Comparison of ENCODE assay signal across 8 mouse cellular contexts in genomic region chr9:122836790-122837189, GRCm38 (mm10). TPM values are rescaled to one million over a fixed set of nuclear protein-coding genes. Genes with fewer than 3 reads are reported as not detected.
DNase-seq lines count a peak whose midpoint lies in the region; ATAC-seq and TF ChIP-seq lines count a peak whose summit lies in the region.
"Had no signal": no experiment of that assay in that cellular context is flagged by ENCODE, and none has a peak within 500 bp of the region (broad histone marks: within the 10 kb centered on the region; RNA-seq: fewer than 3 reads in every experiment).

No protein-coding gene starts in this region.

- no peaks in the 10 kb centered on the region for H3K9me3 ChIP-seq in embryonic facial prominence, embryonic 15.5 days (replicated peaks)
- no peaks in the 10 kb centered on the region for H3K9me3 ChIP-seq in hindbrain, embryonic 16.5 days (ENCODE audit: control insufficient read depth, low read length)
- H3K9me3 ChIP-seq: midbrain, embryonic 12.5 days had no signal

- intact Hi-C loops in left cerebral cortex, adult 2 months (cut with DNase I), result no loop called here

- peak overlapping the region; percentile 73 for H3K27ac ChIP-seq in embryonic facial prominence, embryonic 15.5 days (replicated peaks)
- peak overlapping the region; percentile 26; the same call in 1 of the 2 replicates for H3K27ac ChIP-seq in hindbrain, embryonic 16.5 days (ENCODE audit: low read depth, low read length)
- H3K27ac ChIP-seq in left cerebral cortex, adult 2 months, result no peak overlapping the region
- H3K27ac ChIP-seq: midbrain, embryonic 12.5 days had no signal

- WGBS in embryonic facial prominence, embryonic 15.5 days, result 11% methylated on average over 6 of the region's 6 CpGs
- 30% methylated on average over 6 of the region's 6 CpGs for WGBS in hindbrain, embryonic 16.5 days

- peak; percentile 82 for ATAC-seq in embryonic facial prominence, embryonic 15.5 days (ENCODE audit: insufficient number of reproducible peaks, low FRiP score, low TSS enrichment, low read depth)
- ATAC-seq in hindbrain, embryonic 16.5 days, result peak; percentile 90
- ATAC-seq in granulocyte monocyte progenitor cell, adult 5-6 weeks (replicated peaks; ENCODE audit: poor library complexity, severe bottlenecking), result no peak

- H3K4me3 ChIP-seq in embryonic facial prominence, embryonic 15.5 days (replicated peaks), result no peak overlapping the region
- no peak overlapping the region for H3K4me3 ChIP-seq in hindbrain, embryonic 16.5 days (ENCODE audit: low read length)
- no peak overlapping the region for H3K4me3 ChIP-seq in left cerebral cortex, adult 2 months
- H3K4me3 ChIP-seq: midbrain, embryonic 12.5 days had no signal

- H3K4me1 ChIP-seq in embryonic facial prominence, embryonic 15.5 days, result peaks cover 21% of the 10 kb centered on the region
- H3K4me1 ChIP-seq in hindbrain, embryonic 16.5 days (ENCODE audit: control insufficient read depth, insufficient read depth, low read depth, low read length), result peaks cover 8% of the 10 kb centered on the region; the same call in 1 of the 2 replicates

- H3K36me3 ChIP-seq in embryonic facial prominence, embryonic 15.5 days, result peaks cover 8% of the 10 kb centered on the region
- H3K36me3 ChIP-seq in hindbrain, embryonic 16.5 days (ENCODE audit: control insufficient read depth, insufficient read depth, low read length), result 0 out of 2 replicates have a peak, but pooled peaks cover 2% of the 10 kb centered on the region

- no peak overlapping the region for H3K9ac ChIP-seq in embryonic facial prominence, embryonic 15.5 days
- no peak overlapping the region for H3K9ac ChIP-seq in hindbrain, embryonic 16.5 days (ENCODE audit: low read depth, low read length)
- H3K9ac ChIP-seq: midbrain, embryonic 12.5 days had no signal

- no peaks in the 10 kb centered on the region for H3K27me3 ChIP-seq in embryonic facial prominence, embryonic 15.5 days
- no peaks in the 10 kb centered on the region for H3K27me3 ChIP-seq in hindbrain, embryonic 16.5 days (replicated peaks; ENCODE audit: control insufficient read depth, insufficient read depth, low read length)
- H3K27me3 ChIP-seq: midbrain, embryonic 12.5 days had no signal

- no peak overlapping the region for H3K4me2 ChIP-seq in embryonic facial prominence, embryonic 15.5 days (replicated peaks)
- H3K4me2 ChIP-seq in hindbrain, embryonic 16.5 days (ENCODE audit: low read length), result no peak overlapping the region
- H3K4me2 ChIP-seq: midbrain, embryonic 12.5 days had no signal

- TF ChIP-seq CTCF in left cerebral cortex, adult 2 months (IDR thresholded peaks at IDR 0.05), result no peak

- peak; percentile 35 for DNase-seq in urinary bladder, postnatal 14 days (ENCODE audit: low spot score)
- no peak for DNase-seq in urinary bladder, adult 2 months (ENCODE audit: low spot score)
- DNase-seq in left cerebral cortex, adult 2 months (ENCODE audit: extremely low spot score in 1 of 2, low spot score in 2 of 2), result peak; percentile 48 to 57
- peak; percentile 77 for DNase-seq in retina, postnatal 1 day

RNA-seq across cellular contexts. Expression of gene Gm35549, which starts 7.0 kb away (rescaled TPM):
- not detected in 2 replicates for polyA plus RNA-seq in urinary bladder, adult 2 months (2012; rRNA removed)
- 0.85 and 1.1 TPM in 2 replicates for polyA plus RNA-seq in embryonic facial prominence, embryonic 15.5 days (2015; fragmentation: Nextera tagmentation; extraction: Ambion mirVana)
- polyA plus RNA-seq in hindbrain, embryonic 16.5 days (2015; fragmentation: Nextera tagmentation; extraction: Ambion mirVana), result 0.63 TPM in 1 of 2 replicates, not detected in the other
- not detected for total RNA-seq in left cerebral cortex, adult 2 months (2021)
- not detected in 2 replicates for total RNA-seq in granulocyte monocyte progenitor cell, adult 5-6 weeks (2014; fragmentation: Nextera tagmentation)
- not detected in 2 replicates for total RNA-seq in granulocyte monocyte progenitor cell, adult 5-6 weeks (2017)

RNA-seq across cellular contexts. Expression of gene Zfp445, which starts 29.0 kb away (rescaled TPM):
- 66.7 and 67.3 TPM in 2 replicates for polyA plus RNA-seq in urinary bladder, adult 2 months (2012; rRNA removed)
- polyA plus RNA-seq in embryonic facial prominence, embryonic 15.5 days (2015; fragmentation: Nextera tagmentation; extraction: Ambion mirVana), result 61.4 and 63.9 TPM in 2 replicates
- 88.3 and 102 TPM in 2 replicates for polyA plus RNA-seq in hindbrain, embryonic 16.5 days (2015; fragmentation: Nextera tagmentation; extraction: Ambion mirVana)
- total RNA-seq in left cerebral cortex, adult 2 months (2021), result 100 to 1,000 TPM; 169 to 173 TPM
- total RNA-seq in granulocyte monocyte progenitor cell, adult 5-6 weeks (2014; fragmentation: Nextera tagmentation), result 55.5 and 60.2 TPM in 2 replicates
- 66.3 and 78.2 TPM in 2 replicates for total RNA-seq in granulocyte monocyte progenitor cell, adult 5-6 weeks (2017)

RNA-seq across cellular contexts. Expression of gene Tcaim, which starts 31.5 kb away (rescaled TPM):
- 6.6 and 7.1 TPM in 2 replicates for polyA plus RNA-seq in urinary bladder, adult 2 months (2012; rRNA removed)
- 7.5 and 7.7 TPM in 2 replicates for polyA plus RNA-seq in embryonic facial prominence, embryonic 15.5 days (2015; fragmentation: Nextera tagmentation; extraction: Ambion mirVana)
- 9.3 and 9.8 TPM in 2 replicates for polyA plus RNA-seq in hindbrain, embryonic 16.5 days (2015; fragmentation: Nextera tagmentation; extraction: Ambion mirVana)
- total RNA-seq in left cerebral cortex, adult 2 months (2021), result 10 to 100 TPM; 17.4 to 17.8 TPM
- 7.7 and 7.8 TPM in 2 replicates for total RNA-seq in granulocyte monocyte progenitor cell, adult 5-6 weeks (2014; fragmentation: Nextera tagmentation)
- total RNA-seq in granulocyte monocyte progenitor cell, adult 5-6 weeks (2017), result 7.6 and 10.9 TPM in 2 replicates

RNA-seq across cellular contexts. Expression of gene Zkscan7, which starts 48.7 kb away (rescaled TPM):
- polyA plus RNA-seq in urinary bladder, adult 2 months (2012; rRNA removed), result 7.7 and 9.5 TPM in 2 replicates
- 5.3 and 6.5 TPM in 2 replicates for polyA plus RNA-seq in embryonic facial prominence, embryonic 15.5 days (2015; fragmentation: Nextera tagmentation; extraction: Ambion mirVana)
- polyA plus RNA-seq in hindbrain, embryonic 16.5 days (2015; fragmentation: Nextera tagmentation; extraction: Ambion mirVana), result 3.9 and 4.5 TPM in 2 replicates
- 1 to 10 TPM; 5.0 to 5.8 TPM for total RNA-seq in left cerebral cortex, adult 2 months (2021)
- 2.6 and 3.1 TPM in 2 replicates for total RNA-seq in granulocyte monocyte progenitor cell, adult 5-6 weeks (2014; fragmentation: Nextera tagmentation)
- 0.93 and 2.3 TPM in 2 replicates for total RNA-seq in granulocyte monocyte progenitor cell, adult 5-6 weeks (2017)
